Mouse (Mus musculus) lung, embryonic 16.5 days (tissue): ENCODE data around the gene Dppa3. TPM values are rescaled to one million over a fixed set of nuclear protein-coding genes. Genes with fewer than 3 reads are reported as not detected.

ENCODE experiments used
- ATAC-seq: fragments of 200-750 bp; cut with Nextera tagmentation; 2 replicates; pipeline ENCODE4 v1.8.0; 2017; ENCODE audit warnings: low read depth, mild to moderate bottlenecking, moderate library complexity
- H3K27ac ChIP-seq: fragments of 300-500 bp; sonication (generic); 2 replicates; pipeline ENCODE4 v1.5.1; 2014; ENCODE audit warnings: mild to moderate bottlenecking, control low read depth, low read length
- H3K27me3 ChIP-seq: fragments of 300-500 bp; sonication (generic); 2 replicates; pipeline ENCODE4 v1.6.1; 2014; ENCODE audit warnings: low read depth, low read length, mixed read lengths; ENCODE audit not compliant: control insufficient read depth, insufficient read depth
- H3K36me3 ChIP-seq: fragments of 300-500 bp; sonication (generic); 2 replicates; pipeline ENCODE4 v1.6.1; 2014; ENCODE audit warnings: low read length; ENCODE audit not compliant: control insufficient read depth, insufficient read depth
- H3K4me1 ChIP-seq: fragments of 300-500 bp; sonication (generic); replicated peaks from 2 replicates; pipeline ENCODE4 v1.6.1; 2014; ENCODE audit warnings: low read length, mixed read lengths; ENCODE audit not compliant: control insufficient read depth, insufficient read depth
- H3K4me2 ChIP-seq: fragments of 300-500 bp; sonication (generic); 2 replicates; pipeline ENCODE4 v1.6.1; 2014; ENCODE audit warnings: low read depth, low read length, control low read depth
- H3K4me3 ChIP-seq: fragments of 300-500 bp; sonication (generic); 2 replicates; pipeline ENCODE4 v1.5.1; 2014; ENCODE audit warnings: mild to moderate bottlenecking, low read length, control low read depth
- H3K9ac ChIP-seq: fragments of 300-500 bp; sonication (generic); 2 replicates; pipeline ENCODE4 v1.6.1; 2014; ENCODE audit warnings: low read length, control low read depth
- H3K9me3 ChIP-seq: fragments of 300-500 bp; sonication (generic); 2 replicates; pipeline ENCODE4 v1.6.1; 2016; ENCODE audit warnings: low read length; ENCODE audit not compliant: control insufficient read depth
- WGBS: fragments of 180-500 bp; shearing (Covaris S2); extraction: QIAGEN DNeasy Blood & Tissue Kit; methylation state at CpG from one replicate; pipeline ENCODE4 v1.1.7; 2014; 5-methylcytosine and 5-hydroxymethylcytosine counted together
- polyA plus RNA-seq: library from polyadenylated mRNA; unstranded; fragments of >200 nt; fragmentation: Nextera tagmentation; extraction: Ambion mirVana; gene quantifications from 2 replicates; pipeline ENCODE4 v1.2.1, GENCODE M21; 2015

Dppa3 gene
- polyA plus RNA-seq, 1 experiment from 2014 or later: 0.39 TPM

GRCm38 (mm10) chr6:122669406-122670200 is 43.4 kb downstream of the Dppa3 start:
- H3K9me3 ChIP-seq: no peaks in the 10 kb centered on the region
- H3K36me3 ChIP-seq: no peaks in the 10 kb centered on the region
- peak overlapping the region; percentile 61 for H3K4me2 ChIP-seq
- no peaks in the 10 kb centered on the region for H3K27me3 ChIP-seq
- H3K4me3 ChIP-seq: peak overlapping the region; percentile 41
- WGBS: 6% methylated on average over 19 of the region's 19 CpGs
- H3K4me1 ChIP-seq: peaks cover 2% of the 10 kb centered on the region; the same call in 1 of the 2 replicates
- H3K27ac ChIP-seq: no peak overlapping the region
- no peak overlapping the region for H3K9ac ChIP-seq
- peak; percentile 73 for ATAC-seq

- Histone ChIP-seq H3K4me2 (peak overlapping the region; percentile 61), H3K27me3 (no peaks in the 10 kb centered on the region), H3K9ac (no peak overlapping the region), H3K4me3 (no peak overlapping the region; the same call in 1 of the 2 replicates), H3K27ac (no peak overlapping the region), H3K36me3 (no peaks in the 10 kb centered on the region), H3K9me3 (no peaks in the 10 kb centered on the region), H3K4me1 (peaks cover 2% of the 10 kb centered on the region; the same call in 1 of the 2 replicates)
- 31% methylated on average over 10 of the region's 10 CpGs for WGBS
- ATAC-seq: no peak
Measured at GRCm38 (mm10) chr6:122670201-122670551, 44.0 kb downstream of the Dppa3 start.

GRCm38 (mm10) chr6:122670841-122671240 is 44.6 kb downstream of the Dppa3 start:
- H3K36me3 ChIP-seq: no peaks in the 10 kb centered on the region
- H3K27me3 ChIP-seq: no peaks in the 10 kb centered on the region
- no peak overlapping the region for H3K4me2 ChIP-seq
- H3K9ac ChIP-seq: no peak overlapping the region
- peaks cover 2% of the 10 kb centered on the region; the same call in 1 of the 2 replicates for H3K4me1 ChIP-seq
- no peak overlapping the region for H3K4me3 ChIP-seq
- H3K9me3 ChIP-seq: no peaks in the 10 kb centered on the region
- H3K27ac ChIP-seq: no peak overlapping the region
- 76% methylated on average over 4 of the region's 4 CpGs for WGBS
- ATAC-seq: no peak

GRCm38 (mm10) chr6:122672746-122673145 is 46.5 kb downstream of the Dppa3 start:
- H3K4me1 ChIP-seq: peaks cover 2% of the 10 kb centered on the region; the same call in 1 of the 2 replicates
- H3K9me3 ChIP-seq: no peaks in the 10 kb centered on the region
- no peak overlapping the region for H3K9ac ChIP-seq
- H3K4me2 ChIP-seq: no peak overlapping the region
- no peak overlapping the region for H3K4me3 ChIP-seq
- peak overlapping the region; percentile 66; the same call in 1 of the 2 replicates for H3K27ac ChIP-seq
- H3K27me3 ChIP-seq: no peaks in the 10 kb centered on the region
- peak; percentile 65 for ATAC-seq
- 29% methylated on average over 8 of the region's 8 CpGs for WGBS
- no peaks in the 10 kb centered on the region for H3K36me3 ChIP-seq

Other genes with a start within 250 kb of the Dppa3 start
- 7.5 and 8.3 TPM in 2 replicates for gene Rimklb, start 127.6 kb upstream of the Dppa3 start, polyA plus RNA-seq
- gene Mfap5, start 120.6 kb upstream of the Dppa3 start, polyA plus RNA-seq: 26.4 and 31.6 TPM in 2 replicates
- gene Aicda, start 72.6 kb upstream of the Dppa3 start, polyA plus RNA-seq: not detected in 2 replicates
- 5.2 and 7.0 TPM in 2 replicates for gene Apobec1, start 24.0 kb upstream of the Dppa3 start, polyA plus RNA-seq
- gene Gdf3, start 16.3 kb upstream of the Dppa3 start, polyA plus RNA-seq: 0.06 TPM in 1 of 2 replicates, not detected in the other
- 0.28 and 0.54 TPM in 2 replicates for gene Nanog, start 81.1 kb downstream of the Dppa3 start, polyA plus RNA-seq
- 6.9 and 7.5 TPM in 2 replicates for gene Slc2a3, start 175.2 kb downstream of the Dppa3 start, polyA plus RNA-seq
- gene Foxj2, start 193.5 kb downstream of the Dppa3 start, polyA plus RNA-seq: 5.5 and 6.2 TPM in 2 replicates
- gene C3ar1, start 229.8 kb downstream of the Dppa3 start, polyA plus RNA-seq: 3.1 and 3.4 TPM in 2 replicates
- 50.8 and 52.2 TPM in 2 replicates for gene Necap1, start 248.1 kb downstream of the Dppa3 start, polyA plus RNA-seq